Mouse (Mus musculus): ENCODE data around the gene Asb14. TPM values are rescaled to one million over a fixed set of nuclear protein-coding genes. Genes with fewer than 3 reads are reported as not detected.
"Not testable (repeated sequence)": the region's sequence is repeated elsewhere in the genome, so short reads cannot be mapped to it uniquely, and the experiment has no call there.

The Asb14 gene
- total RNA-seq (2021) = not detected

GRCm38 (mm10) chr14:26894392-26894791, at the start of gene Asb14:
Gene Asb14, plus strand, starts transcription at chr14:26894557.
- no peak for DNase-seq (ENCODE audit: extremely low spot score in 1 of 2, low spot score in 1 of 2)

DNA sequence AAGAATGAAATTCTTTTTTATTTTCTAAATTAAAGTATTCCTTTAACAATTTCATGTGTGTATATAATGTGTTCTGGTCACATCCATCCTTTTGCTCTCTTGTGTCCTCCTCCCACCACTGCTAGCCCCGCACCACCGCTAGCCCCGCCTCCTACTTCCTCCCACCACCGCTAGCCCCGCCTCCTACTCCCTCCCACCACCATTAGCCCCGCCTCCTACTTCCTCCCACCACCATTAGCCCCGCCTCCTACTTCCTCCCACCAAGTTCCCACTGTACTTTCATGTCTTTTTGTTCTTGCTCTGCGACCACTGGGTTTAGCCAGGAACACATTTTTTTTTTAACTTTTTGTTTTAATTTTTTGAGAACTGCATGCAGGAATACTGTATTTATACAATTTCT, 41.3 kb upstream of the Asb14 start:
- no peak for DNase-seq (ENCODE audit: extremely low spot score in 1 of 2, low spot score in 1 of 2)

DNA sequence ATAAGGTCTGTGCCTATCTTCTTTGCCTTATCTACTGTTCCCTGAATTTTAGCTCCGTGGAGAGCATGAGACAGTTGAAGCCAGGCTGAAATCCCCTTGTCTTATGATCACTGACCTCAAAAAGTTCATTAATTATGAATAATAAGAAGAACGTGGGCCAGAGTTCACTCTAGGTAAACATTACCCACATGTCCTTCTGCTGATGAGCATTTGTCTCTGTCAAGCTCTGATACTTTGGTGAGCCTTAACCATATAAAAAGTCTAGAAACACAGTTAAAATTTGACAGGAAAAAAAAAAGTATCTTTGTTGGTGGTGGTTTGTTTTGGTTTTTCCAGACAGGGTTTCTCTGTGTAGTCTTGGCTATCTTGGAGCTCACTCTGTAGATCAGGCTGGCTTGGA, 40.3 kb upstream of the Asb14 start:
- no peak for DNase-seq (ENCODE audit: extremely low spot score in 1 of 2, low spot score in 1 of 2)

DNA sequence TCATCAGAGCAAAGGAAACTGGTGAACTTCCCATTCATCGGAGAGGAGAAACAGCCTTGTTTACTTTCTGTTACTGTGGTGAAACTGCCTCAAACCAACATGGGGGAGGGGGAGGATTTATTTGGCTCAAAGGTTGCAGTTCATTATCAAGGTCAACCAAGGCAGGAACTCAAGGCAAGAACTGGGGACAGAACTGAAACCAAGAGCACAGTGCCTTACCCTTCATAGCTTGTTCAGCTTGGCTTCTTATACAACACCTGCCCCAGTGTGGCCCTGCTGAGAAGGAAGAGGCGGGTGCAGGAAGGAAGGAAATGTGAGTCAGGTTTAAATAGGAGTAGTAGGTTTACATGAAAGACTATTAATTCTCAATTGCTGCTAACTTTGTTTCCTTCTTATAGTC, 36.0 kb upstream of the Asb14 start:
- DNase-seq (ENCODE audit: extremely low spot score in 1 of 2, low spot score in 1 of 2) = no peak

GRCm38 (mm10) chr14:26859024-26859423, 35.3 kb upstream of the Asb14 start:
- DNase-seq (ENCODE audit: extremely low spot score in 1 of 2, low spot score in 1 of 2) = no peak

- DNase-seq (ENCODE audit: extremely low spot score in 1 of 2, low spot score in 1 of 2) = no peak
These were observed 27.0 kb upstream of the Asb14 start for GRCm38 (mm10) chr14:26867356-26867755.

DNA sequence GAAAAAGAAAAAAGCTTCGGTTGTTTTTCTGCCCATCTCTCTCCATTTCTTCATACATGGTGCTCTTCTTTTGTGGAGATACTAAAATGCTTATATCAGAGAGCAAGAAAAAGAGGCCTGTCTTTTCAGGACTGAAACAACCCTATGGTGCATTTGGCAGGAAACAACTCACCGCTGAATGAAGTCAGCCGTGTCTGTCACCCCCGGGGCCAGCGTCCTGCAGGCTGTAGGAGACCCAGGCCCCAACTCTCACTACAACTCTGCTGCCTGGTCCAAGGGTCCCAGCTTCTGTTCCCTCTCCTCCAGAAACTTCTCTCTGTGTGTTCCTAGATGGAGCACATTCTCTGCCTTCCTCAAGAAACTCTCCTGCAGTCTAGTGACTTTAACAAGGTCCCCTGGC, 26.1 kb upstream of the Asb14 start:
- DNase-seq (ENCODE audit: extremely low spot score in 1 of 2, low spot score in 1 of 2) = no peak

DNA sequence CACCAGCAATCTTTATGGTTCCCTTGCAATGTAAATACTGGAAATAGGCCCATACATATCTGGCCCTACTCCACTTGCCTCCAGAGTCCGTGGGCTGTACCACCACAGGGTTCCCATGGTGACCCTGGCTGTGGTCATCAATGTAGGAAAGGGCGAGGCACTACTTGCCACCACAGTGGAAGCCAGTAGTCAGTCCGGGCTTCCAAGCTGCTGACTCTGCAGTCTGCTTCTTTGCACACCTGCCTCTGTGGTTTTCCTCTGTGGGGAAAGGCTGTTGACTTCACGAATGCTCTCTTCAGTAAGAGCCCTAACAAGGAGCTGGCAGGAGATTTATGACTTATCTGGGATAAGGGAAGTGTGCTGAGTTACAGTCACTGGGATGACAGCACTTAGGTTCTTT, 15.6 kb upstream of the Asb14 start:
- DNase-seq (ENCODE audit: extremely low spot score in 1 of 2, low spot score in 1 of 2) = no peak

DNA sequence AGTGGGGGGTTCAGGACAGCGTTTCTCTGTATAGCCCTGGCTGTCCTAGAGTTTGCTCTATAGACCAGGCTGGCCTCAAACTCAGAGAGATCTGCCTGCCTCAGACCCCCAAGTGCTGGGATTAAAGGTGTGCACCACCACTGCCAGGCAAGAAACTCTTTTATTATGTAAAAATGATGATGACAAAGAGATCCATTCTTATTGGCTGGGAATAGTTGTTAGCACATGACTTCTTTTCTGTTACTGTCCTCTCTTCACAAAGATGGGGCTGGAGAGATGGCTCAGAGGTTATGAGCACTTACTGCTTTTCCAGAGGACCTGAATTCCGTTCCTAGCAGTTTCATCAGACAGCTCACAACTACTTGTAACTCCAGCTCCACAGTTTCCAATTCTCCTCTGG, 14.4 kb upstream of the Asb14 start:
- no peak for DNase-seq (ENCODE audit: extremely low spot score in 1 of 2, low spot score in 1 of 2)

- no peak for DNase-seq (ENCODE audit: extremely low spot score in 1 of 2, low spot score in 1 of 2)
These were observed 12.7 kb upstream of the Asb14 start for GRCm38 (mm10) chr14:26881700-26882099.

GRCm38 (mm10) chr14:26887244-26887643, 7.1 kb upstream of the Asb14 start:
- DNase-seq (ENCODE audit: extremely low spot score in 1 of 2, low spot score in 1 of 2) = no peak

DNA sequence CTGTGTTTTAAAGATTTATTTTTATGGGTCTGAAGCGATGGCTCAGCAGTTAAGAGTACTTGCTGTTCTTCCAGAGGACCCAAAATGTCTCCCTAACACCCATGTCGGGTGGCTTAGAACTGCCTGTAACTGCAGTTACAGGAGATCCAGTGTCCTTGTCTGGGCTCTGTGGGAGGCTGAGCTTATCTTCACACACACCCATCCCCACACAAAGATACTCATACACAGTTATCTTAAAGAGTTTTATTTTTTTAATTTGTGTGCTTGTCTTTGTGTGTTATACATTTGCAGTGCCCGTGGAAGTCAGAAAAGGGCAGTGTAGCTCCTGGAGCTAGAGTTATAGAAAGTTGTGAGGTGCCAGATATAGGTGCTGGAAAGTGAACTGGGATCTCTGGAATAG, 3.6 kb upstream of the Asb14 start:
- DNase-seq (ENCODE audit: extremely low spot score in 1 of 2, low spot score in 1 of 2) = no peak

DNA sequence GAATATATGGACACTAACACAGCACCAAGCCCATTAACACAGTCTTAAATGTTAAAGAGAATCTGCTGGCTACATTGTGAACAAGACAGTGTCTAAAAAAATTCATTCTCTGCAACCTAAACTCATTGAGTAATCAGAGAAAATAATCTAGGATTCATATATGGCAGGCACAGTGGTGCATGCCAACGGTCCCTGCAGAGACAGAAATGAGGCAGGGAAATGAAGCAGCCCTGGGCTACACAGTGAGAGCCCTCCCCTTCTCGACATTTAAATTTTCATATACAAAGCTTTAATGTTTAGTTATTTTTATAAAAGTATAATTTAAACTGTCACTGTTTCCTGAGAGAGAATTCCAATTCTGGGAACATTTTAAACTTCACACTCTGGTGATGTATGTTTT, 5.1 kb downstream of the Asb14 start:
- no peak for DNase-seq (ENCODE audit: extremely low spot score in 1 of 2, low spot score in 1 of 2)

GRCm38 (mm10) chr14:26900893-26901292, 6.5 kb downstream of the Asb14 start:
- no peak for DNase-seq (ENCODE audit: extremely low spot score in 1 of 2, low spot score in 1 of 2)

GRCm38 (mm10) chr14:26907401-26907800, 13.0 kb downstream of the Asb14 start:
- DNase-seq (ENCODE audit: extremely low spot score in 1 of 2, low spot score in 1 of 2) = no peak

DNA sequence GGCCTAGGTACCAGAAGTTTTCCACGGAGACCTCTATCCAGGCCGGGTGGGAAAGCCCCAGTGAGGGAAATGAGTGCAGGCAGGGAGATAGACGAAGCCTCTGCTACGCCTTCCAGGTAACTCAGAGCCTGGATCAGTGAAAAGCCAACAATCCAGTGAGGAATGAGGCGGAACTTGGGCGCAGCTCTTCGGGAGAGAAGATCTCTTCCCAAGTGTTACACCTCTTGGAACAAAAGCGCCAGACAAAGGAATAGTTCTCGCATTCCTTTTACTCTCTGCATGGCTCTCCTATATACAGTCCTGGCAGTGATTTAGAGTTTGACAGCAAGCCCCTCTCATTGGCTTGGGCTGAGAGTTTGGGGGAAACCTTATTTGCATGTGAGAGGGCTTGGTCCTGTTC, 16.1 kb downstream of the Asb14 start:
- not testable (repeated sequence) for DNase-seq (ENCODE audit: extremely low spot score in 1 of 2, low spot score in 1 of 2)

DNA sequence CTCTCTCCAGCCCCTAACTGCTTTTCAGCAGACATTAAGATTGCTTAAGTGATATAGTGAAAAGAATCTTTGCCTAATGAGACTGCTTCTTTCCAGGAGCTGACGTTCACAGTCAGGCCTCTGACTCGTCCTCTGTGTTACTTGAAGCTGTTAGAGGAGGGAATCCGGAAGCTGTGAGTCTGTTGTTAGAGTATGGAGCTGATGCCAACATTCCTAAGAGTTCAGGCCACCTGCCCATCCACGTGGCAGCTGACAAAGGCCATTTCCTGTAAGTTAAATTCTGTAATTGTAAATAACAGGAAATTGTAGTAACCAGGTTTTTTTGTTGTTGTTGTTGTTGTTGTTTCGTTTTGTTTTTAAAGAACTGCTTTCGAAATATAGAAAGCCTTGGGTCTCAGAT, 16.8 kb downstream of the Asb14 start:
- DNase-seq (ENCODE audit: extremely low spot score in 1 of 2, low spot score in 1 of 2) = no peak

DNA sequence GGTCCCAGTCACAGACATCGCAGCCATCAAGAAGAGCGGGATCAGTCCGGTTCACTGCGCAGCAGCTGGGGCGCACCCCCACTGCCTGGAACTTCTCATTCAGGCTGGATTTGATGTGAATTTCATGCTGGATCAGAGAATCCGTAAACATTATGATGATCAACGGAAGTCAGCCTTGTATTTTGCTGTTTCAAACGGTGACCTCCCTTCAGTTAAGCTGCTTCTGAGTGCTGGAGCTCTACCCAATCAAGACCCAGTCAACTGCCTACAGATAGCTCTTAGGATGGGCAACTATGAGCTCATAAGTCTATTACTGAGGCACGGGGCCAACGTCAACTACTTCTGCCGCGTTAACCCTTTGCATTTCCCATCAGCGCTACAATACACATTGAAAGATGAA, 17.5 kb downstream of the Asb14 start:
- no peak for DNase-seq (ENCODE audit: extremely low spot score in 1 of 2, low spot score in 1 of 2)

DNA sequence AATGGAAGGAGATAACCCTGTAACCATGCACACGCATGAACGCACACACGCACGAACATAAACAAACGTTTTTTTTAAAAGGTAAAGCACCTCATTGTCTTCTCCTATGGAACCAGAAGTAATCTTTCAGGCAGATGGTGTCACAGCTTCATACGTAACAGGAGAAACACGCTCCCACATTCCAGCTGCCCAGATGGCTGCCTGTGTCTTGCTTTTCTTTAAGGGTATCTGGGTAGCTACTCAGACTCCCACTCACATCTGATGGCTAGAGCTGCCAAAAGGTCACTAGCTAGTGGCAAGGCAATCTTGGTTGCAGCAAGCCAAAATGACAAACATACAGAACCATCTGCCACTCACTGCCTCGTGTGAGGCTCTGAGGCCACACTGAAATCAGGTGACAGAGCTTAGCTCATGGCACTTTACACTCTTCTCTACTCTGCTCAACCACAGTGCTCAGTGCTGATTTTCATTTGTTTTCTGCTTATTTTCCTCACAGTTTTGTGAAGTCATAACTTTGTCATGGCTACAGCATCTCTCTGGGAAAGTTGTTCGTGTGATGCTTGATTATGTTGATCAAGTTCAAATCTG, 19.4 kb downstream of the Asb14 start:
- no peak for DNase-seq (ENCODE audit: extremely low spot score in 1 of 2, low spot score in 1 of 2)

- DNase-seq (ENCODE audit: extremely low spot score in 1 of 2, low spot score in 1 of 2) = no peak
These were observed 25.0 kb downstream of the Asb14 start for GRCm38 (mm10) chr14:26919310-26919709.

DNA sequence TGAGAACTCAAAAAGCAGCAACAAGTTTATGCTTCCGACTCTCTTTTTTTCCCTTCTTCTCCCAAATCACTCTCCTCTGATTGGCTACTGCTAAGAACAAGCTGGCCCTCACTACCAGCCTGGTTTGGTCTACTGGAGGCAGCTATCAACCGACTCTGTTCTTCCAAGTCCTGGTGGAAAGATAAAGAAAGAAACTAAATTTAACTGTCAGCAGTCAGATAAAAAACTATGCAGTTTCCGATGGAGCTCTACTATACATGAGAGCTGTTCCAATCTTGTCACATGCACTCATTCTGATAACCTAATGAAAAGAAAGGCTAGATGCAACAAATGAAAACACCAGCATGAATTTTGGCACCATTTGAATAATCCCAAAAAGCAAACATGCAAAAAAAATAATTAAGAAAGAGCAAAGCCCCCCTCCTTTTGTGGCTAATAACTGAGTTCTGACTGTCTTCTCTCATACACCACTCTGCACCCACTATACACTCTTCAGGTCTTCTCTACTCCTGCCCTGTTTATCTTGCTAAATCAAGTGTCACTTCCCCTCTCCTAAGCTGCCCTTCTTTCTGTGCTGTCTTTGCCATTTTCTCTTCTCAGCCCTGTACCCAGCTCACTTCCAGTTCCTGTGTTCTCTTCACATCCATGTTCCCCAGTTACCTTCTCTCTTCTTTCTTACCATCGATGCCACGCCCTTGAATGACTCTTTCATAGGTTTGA, 29.5 kb downstream of the Asb14 start:
- no peak for DNase-seq (ENCODE audit: extremely low spot score in 1 of 2, low spot score in 1 of 2)

DNA sequence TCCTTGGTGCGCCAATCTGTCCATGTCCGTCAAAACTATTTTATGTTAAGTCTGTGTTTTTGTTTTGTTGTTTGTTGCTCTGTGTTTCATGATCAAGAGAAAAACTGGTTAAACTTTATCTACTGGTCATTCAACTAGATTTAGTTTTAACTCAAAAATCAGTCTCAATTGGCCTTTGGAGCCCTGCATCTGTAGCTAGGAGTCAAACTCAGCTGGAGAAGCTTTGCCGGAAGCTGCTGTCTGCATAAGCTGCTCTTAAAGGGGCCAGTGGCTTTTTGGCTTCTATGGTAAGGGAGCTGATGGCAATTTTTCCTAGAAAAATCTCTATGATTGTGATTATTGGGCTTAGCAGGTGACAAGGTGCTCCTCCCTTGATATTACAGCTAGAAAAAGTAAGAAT, 40.5 kb downstream of the Asb14 start:
- DNase-seq (ENCODE audit: extremely low spot score in 1 of 2, low spot score in 1 of 2) = no peak

- DNase-seq (ENCODE audit: extremely low spot score in 1 of 2, low spot score in 1 of 2) = no peak
These were observed 41.2 kb downstream of the Asb14 start for GRCm38 (mm10) chr14:26935558-26935957.

Measured in layer of hippocampus, postnatal 25 days (tissue).